Mouse (Mus musculus) forebrain, embryonic 14.5 days (tissue): ENCODE data around the gene Tmem87b. TPM values are rescaled to one million over a fixed set of nuclear protein-coding genes. Genes with fewer than 3 reads are reported as not detected.

Experiments used
- ATAC-seq: fragments of 200-750 bp; cut with Nextera tagmentation; 2 replicates; pipeline ENCODE4 v1.8.0; 2017; ENCODE audit warnings: mild to moderate bottlenecking, moderate library complexity
- DNase-seq: peaks from one replicate; pipeline ENCODE4 v3.0.0-alpha.2; 2015; ENCODE audit warnings: low spot score
- H3K27ac ChIP-seq: fragments of 300-500 bp; sonication (generic); 2 replicates; pipeline ENCODE4 v1.5.1; 2014; ENCODE audit warnings: low read depth, mild to moderate bottlenecking, control low read depth, low read length, moderate library complexity
- H3K27me3 ChIP-seq: fragments of 300-500 bp; sonication (generic); replicated peaks from 2 replicates; pipeline ENCODE4 v1.6.1; 2014; ENCODE audit warnings: low read length, control low read depth, mixed read lengths; ENCODE audit not compliant: control insufficient read depth, insufficient read depth
- H3K36me3 ChIP-seq: fragments of 300-500 bp; sonication (generic); 2 replicates; pipeline ENCODE4 v1.6.1; 2014; ENCODE audit warnings: low read length, control low read depth; ENCODE audit not compliant: control insufficient read depth, insufficient read depth
- H3K4me1 ChIP-seq: fragments of 300-500 bp; sonication (generic); 2 replicates; pipeline ENCODE4 v1.6.1; 2014; ENCODE audit warnings: antibody characterized with exemption, low read length, control low read depth; ENCODE audit not compliant: control insufficient read depth, insufficient read depth
- H3K4me2 ChIP-seq: fragments of 300-500 bp; sonication (generic); 2 replicates; pipeline ENCODE4 v1.6.1; 2014; ENCODE audit warnings: mild to moderate bottlenecking, control low read depth, low read length
- H3K4me3 ChIP-seq: fragments of 300-500 bp; sonication (generic); 2 replicates; pipeline ENCODE4 v1.5.1; 2014; ENCODE audit warnings: low read depth, low read length, control low read depth
- H3K9ac ChIP-seq: fragments of 300-500 bp; sonication (generic); 2 replicates; pipeline ENCODE4 v1.6.1; 2014; ENCODE audit warnings: mild to moderate bottlenecking, low read length, control low read depth, moderate library complexity
- H3K9me3 ChIP-seq: fragments of 300-500 bp; sonication (generic); replicated peaks from 2 replicates; pipeline ENCODE4 v1.6.1; 2016; ENCODE audit warnings: low read length, control low read depth, mixed read lengths; ENCODE audit not compliant: control insufficient read depth
- WGBS: fragments of 180-500 bp; shearing (Covaris S2); extraction: QIAGEN DNeasy Blood & Tissue Kit; methylation state at CpG from one replicate; pipeline ENCODE4 v1.1.7; 2014; 5-methylcytosine and 5-hydroxymethylcytosine counted together
- polyA plus RNA-seq: library from polyadenylated mRNA; unstranded; fragments of >200 nt; fragmentation: Nextera tagmentation; extraction: Ambion mirVana; gene quantifications from 2 replicates; pipeline ENCODE4 v1.2.1, GENCODE M21; 2014

Gene Tmem87b
- polyA plus RNA-seq, 1 experiment from 2014 or later: 28.0 TPM

DNA sequence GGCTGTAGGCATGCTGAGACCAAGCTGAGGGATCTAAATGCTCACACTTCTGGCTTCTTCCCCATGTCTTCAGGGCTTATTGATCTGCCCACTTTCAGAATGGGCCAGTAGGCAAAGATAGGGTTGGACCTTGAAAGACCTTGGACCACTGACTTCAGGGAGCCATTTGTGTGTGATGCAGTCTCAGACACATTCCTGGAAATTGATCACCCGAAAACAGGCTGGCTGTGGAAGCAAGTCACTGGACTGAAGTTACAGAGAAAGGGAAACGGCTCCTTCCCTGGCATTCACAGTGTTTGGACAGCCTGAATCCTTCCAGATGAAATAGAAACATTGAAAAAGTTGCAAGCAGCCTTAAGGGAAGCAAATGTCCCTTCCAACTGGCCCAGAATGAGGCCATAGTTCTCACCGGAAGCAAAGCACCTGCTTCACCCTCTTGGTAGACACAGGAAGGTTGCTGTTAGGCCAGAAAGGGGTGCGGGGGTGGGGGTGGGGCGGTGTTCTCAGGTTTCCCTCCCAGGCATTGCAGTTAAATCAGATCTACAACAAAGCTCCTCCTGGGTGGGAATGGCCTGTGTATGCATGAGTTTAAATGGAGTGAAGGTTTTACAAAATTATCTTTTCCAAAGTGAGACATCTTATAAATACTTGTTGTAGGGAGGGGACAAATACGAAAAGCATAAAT lies 70.1 kb downstream of the Tmem87b start:
- no peak overlapping the region for H3K9ac ChIP-seq
- H3K27me3 ChIP-seq: no peaks in the 10 kb centered on the region
- ATAC-seq: no peak
- DNase-seq: no peak
- no peaks in the 10 kb centered on the region for H3K9me3 ChIP-seq
- no peak overlapping the region for H3K4me3 ChIP-seq
- no peak overlapping the region for H3K4me2 ChIP-seq
- no peaks in the 10 kb centered on the region for H3K4me1 ChIP-seq
- H3K36me3 ChIP-seq: no peaks in the 10 kb centered on the region
- WGBS: 62% methylated on average over 6 of the region's 6 CpGs
- H3K27ac ChIP-seq: no peak overlapping the region

GRCm38 (mm10) chr2:128890661-128891335 lies 72.9 kb downstream of the Tmem87b start:
- DNase-seq (no peak), ATAC-seq (no peak)
- 87% methylated on average over 4 of the region's 4 CpGs for WGBS
- H3K27me3 ChIP-seq: no peaks in the 10 kb centered on the region
- no peak overlapping the region for H3K9ac ChIP-seq
- no peaks in the 10 kb centered on the region for H3K4me1 ChIP-seq
- H3K4me3 ChIP-seq: no peak overlapping the region
- H3K27ac ChIP-seq: no peak overlapping the region
- no peak overlapping the region for H3K4me2 ChIP-seq
- no peaks in the 10 kb centered on the region for H3K9me3 ChIP-seq
- H3K36me3 ChIP-seq: no peaks in the 10 kb centered on the region

DNA sequence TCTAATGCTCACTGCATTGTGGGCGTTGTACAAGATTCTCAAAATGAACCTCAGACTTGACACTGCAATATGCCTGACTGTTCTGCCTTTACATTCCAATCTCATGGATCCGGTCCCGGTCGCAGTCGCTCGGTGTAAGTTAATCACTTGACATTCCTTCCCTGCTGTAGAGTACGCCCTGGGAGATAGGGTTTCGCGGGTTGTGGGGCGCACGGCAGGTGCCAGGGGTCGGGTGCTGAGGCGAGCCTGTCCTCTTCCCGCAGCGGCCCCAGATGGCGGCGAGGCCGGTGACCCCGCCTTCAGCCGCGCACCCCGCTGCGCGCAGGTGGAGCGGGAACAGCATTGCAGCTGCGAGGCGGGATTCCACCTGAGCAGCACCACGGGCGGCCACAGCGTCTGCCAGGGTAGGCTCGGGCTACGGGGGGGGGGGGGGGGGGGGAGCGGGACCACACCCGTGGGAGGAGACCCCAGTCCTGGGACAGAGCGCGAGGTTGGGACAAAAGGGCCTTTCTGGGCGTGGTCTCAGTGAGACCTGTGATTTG lies 74.3 kb downstream of the Tmem87b start:
- Histone ChIP-seq H3K4me1 (no peaks in the 10 kb centered on the region), H3K4me3 (peak overlapping the region; percentile 30), H3K36me3 (no peaks in the 10 kb centered on the region), H3K27ac (no peak overlapping the region), H3K9ac (peak overlapping the region; percentile 50), H3K4me2 (peak overlapping the region; percentile 65), H3K9me3 (no peaks in the 10 kb centered on the region), H3K27me3 (no peaks in the 10 kb centered on the region)
- ATAC-seq (peak; percentile 20; the same call in 1 of the 2 replicates), DNase-seq (peak; percentile 37)
- WGBS: 3% methylated on average over 32 of the region's 37 CpGs

- H3K9ac ChIP-seq: no peak overlapping the region
- H3K27ac ChIP-seq: no peak overlapping the region
- WGBS: 88% methylated on average over 6 of the region's 6 CpGs
- ATAC-seq (no peak), DNase-seq (no peak)
- H3K4me3 ChIP-seq: no peak overlapping the region
- H3K9me3 ChIP-seq: no peaks in the 10 kb centered on the region
- no peaks in the 10 kb centered on the region for H3K36me3 ChIP-seq
- no peaks in the 10 kb centered on the region for H3K27me3 ChIP-seq
- H3K4me1 ChIP-seq: no peaks in the 10 kb centered on the region
- H3K4me2 ChIP-seq: no peak overlapping the region
Measured at GRCm38 (mm10) chr2:128902843-128903242, 84.9 kb downstream of the Tmem87b start.

DNA sequence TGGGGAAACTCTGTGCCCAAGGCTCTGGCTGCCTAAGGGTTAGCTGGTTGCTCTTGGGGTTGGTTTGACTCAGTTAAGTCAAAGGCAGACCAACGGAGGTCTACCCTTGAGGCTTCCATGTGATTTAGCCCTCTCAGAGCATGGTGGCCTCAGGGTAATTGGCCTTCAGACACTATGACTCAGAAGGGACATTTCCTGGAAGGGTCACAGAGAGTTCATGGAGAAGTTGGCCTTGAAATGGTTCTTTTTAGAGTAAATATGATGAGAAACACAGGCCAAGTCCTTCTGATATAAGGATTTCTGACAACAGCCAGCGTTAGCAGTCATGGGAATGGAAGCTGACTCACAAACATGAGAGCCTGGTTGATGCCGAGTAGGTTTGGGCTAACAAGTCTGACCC lies 85.7 kb downstream of the Tmem87b start:
- H3K4me3 ChIP-seq: no peak overlapping the region
- H3K36me3 ChIP-seq: no peaks in the 10 kb centered on the region
- DNase-seq (no peak), ATAC-seq (no peak)
- H3K4me1 ChIP-seq: no peaks in the 10 kb centered on the region
- H3K27me3 ChIP-seq: no peaks in the 10 kb centered on the region
- H3K9ac ChIP-seq: no peak overlapping the region
- H3K9me3 ChIP-seq: no peaks in the 10 kb centered on the region
- 89% methylated on average over 3 of the region's 3 CpGs for WGBS
- H3K4me2 ChIP-seq: no peak overlapping the region
- H3K27ac ChIP-seq: no peak overlapping the region

Other genes with a start within 250 kb of the Tmem87b start
- gene Spdye4c, start 226.9 kb upstream of the Tmem87b start, polyA plus RNA-seq: not detected in 2 replicates
- 54.6 and 57.9 TPM in 2 replicates for gene Anapc1, start 130.7 kb upstream of the Tmem87b start, polyA plus RNA-seq
- 0.62 and 1.1 TPM in 2 replicates for gene Mertk, start 119.2 kb upstream of the Tmem87b start, polyA plus RNA-seq
- 1.5 and 2.0 TPM in 2 replicates for gene Fbln7, start 44.9 kb downstream of the Tmem87b start, polyA plus RNA-seq
- 10.2 and 12.2 TPM in 2 replicates for gene Zc3h8, start 126.0 kb downstream of the Tmem87b start, polyA plus RNA-seq
- gene Zc3h6, start 149.3 kb downstream of the Tmem87b start, polyA plus RNA-seq: 4.3 and 4.6 TPM in 2 replicates
- 18.0 and 23.5 TPM in 2 replicates for gene Gm10762, start 149.6 kb downstream of the Tmem87b start, polyA plus RNA-seq
- 0.28 and 0.42 TPM in 2 replicates for gene Vinac1, start 230.1 kb downstream of the Tmem87b start, polyA plus RNA-seq
- gene Ttl, start 247.8 kb downstream of the Tmem87b start, polyA plus RNA-seq: 27.3 and 32.8 TPM in 2 replicates